Mouse (Mus musculus) neural tube, embryonic 13.5 days (tissue): ENCODE measurements at regions not wholly inside any gene's neighbourhood (a gene's known extent, or its start where the extent isn't known, plus 50 kb on each side); places are given as distances from the start of the nearest gene placed in this dataset.

Experiments
- ATAC-seq: fragments of 200-750 bp; cut with Nextera tagmentation; 2 replicates; pipeline ENCODE4 v1.8.0; 2017; ENCODE audit warnings: low read depth, mild to moderate bottlenecking, moderate TSS enrichment, moderate library complexity
- H3K27ac ChIP-seq: fragments of 300-500 bp; sonication (generic); replicated peaks from 2 replicates; pipeline ENCODE4 v1.5.1; 2015; ENCODE audit warnings: moderate library complexity, mild to moderate bottlenecking, inconsistent platforms
- H3K27me3 ChIP-seq: fragments of 300-500 bp; sonication (generic); 2 replicates; pipeline ENCODE4 v1.6.1; 2015; ENCODE audit warnings: mild to moderate bottlenecking, inconsistent platforms
- H3K36me3 ChIP-seq: fragments of 300-500 bp; sonication (generic); 2 replicates; pipeline ENCODE4 v1.6.1; 2015; ENCODE audit warnings: mild to moderate bottlenecking, inconsistent platforms
- H3K4me1 ChIP-seq: fragments of 300-500 bp; sonication (generic); replicated peaks from 2 replicates; pipeline ENCODE4 v1.6.1; 2015; ENCODE audit warnings: inconsistent platforms
- H3K4me2 ChIP-seq: fragments of 300-500 bp; sonication (generic); 2 replicates; pipeline ENCODE4 v1.6.1; 2015; ENCODE audit warnings: inconsistent platforms, mild to moderate bottlenecking, moderate library complexity
- H3K4me3 ChIP-seq: fragments of 300-500 bp; sonication (generic); 2 replicates; pipeline ENCODE4 v1.5.1; 2015; ENCODE audit warnings: mild to moderate bottlenecking, inconsistent platforms
- H3K9ac ChIP-seq: fragments of 300-500 bp; sonication (generic); 2 replicates; pipeline ENCODE4 v1.6.1; 2015; ENCODE audit warnings: moderate library complexity, mild to moderate bottlenecking, inconsistent platforms
- H3K9me3 ChIP-seq: fragments of 300-500 bp; sonication (generic); 2 replicates; pipeline ENCODE4 v1.6.1; 2016; ENCODE audit warnings: inconsistent platforms
- WGBS: fragments of 180-500 bp; shearing (Covaris S2); methylation state at CpG from one replicate; pipeline ENCODE4 v1.1.7; 2015; 5-methylcytosine and 5-hydroxymethylcytosine counted together

GRCm38 (mm10) chr13:101407633-101408032 lies 360.4 kb downstream of the Pik3r1 start:
- H3K4me1 ChIP-seq: no peaks in the 10 kb centered on the region
- H3K36me3 ChIP-seq: no peaks in the 10 kb centered on the region
- H3K27me3 ChIP-seq: no peaks in the 10 kb centered on the region
- H3K27ac ChIP-seq: no peak overlapping the region
- H3K9ac ChIP-seq: no peak overlapping the region
- 93% methylated on average over 1 of the region's 1 CpGs for WGBS
- no peak overlapping the region for H3K4me3 ChIP-seq
- no peak for ATAC-seq
- no peaks in the 10 kb centered on the region for H3K9me3 ChIP-seq
- H3K4me2 ChIP-seq: no peak overlapping the region

- Histone ChIP-seq H3K4me1 (no peaks in the 10 kb centered on the region), H3K36me3 (no peaks in the 10 kb centered on the region), H3K9me3 (no peaks in the 10 kb centered on the region), H3K27ac (no peak overlapping the region), H3K4me2 (no peak overlapping the region), H3K9ac (no peak overlapping the region), H3K27me3 (no peaks in the 10 kb centered on the region), H3K4me3 (no peak overlapping the region)
- 94% methylated on average over 5 of the region's 5 CpGs for WGBS
- no peak for ATAC-seq
Measured at GRCm38 (mm10) chr13:101373581-101374189, 394.3 kb downstream of the Pik3r1 start.

GRCm38 (mm10) chr13:101371906-101372305 lies 396.1 kb downstream of the Pik3r1 start:
- H3K4me2 ChIP-seq: no peak overlapping the region
- 90% methylated on average over 1 of the region's 1 CpGs for WGBS
- H3K27ac ChIP-seq: no peak overlapping the region
- no peaks in the 10 kb centered on the region for H3K4me1 ChIP-seq
- H3K36me3 ChIP-seq: no peaks in the 10 kb centered on the region
- no peak overlapping the region for H3K4me3 ChIP-seq
- H3K27me3 ChIP-seq: no peaks in the 10 kb centered on the region
- H3K9me3 ChIP-seq: no peaks in the 10 kb centered on the region
- no peak overlapping the region for H3K9ac ChIP-seq
- no peak for ATAC-seq

GRCm38 (mm10) chr13:101368170-101368569 lies 399.8 kb downstream of the Pik3r1 start:
- 76% methylated on average over 5 of the region's 5 CpGs for WGBS
- H3K27ac ChIP-seq: no peak overlapping the region

GRCm38 (mm10) chr13:101355363-101355762 lies 412.7 kb downstream of the Pik3r1 start:
- 89% methylated on average over 3 of the region's 3 CpGs for WGBS
- no peak overlapping the region for H3K4me3 ChIP-seq
- H3K4me1 ChIP-seq: 0 out of 2 replicates have a peak, but pooled peaks cover 2% of the 10 kb centered on the region
- H3K4me2 ChIP-seq: no peak overlapping the region
- no peaks in the 10 kb centered on the region for H3K36me3 ChIP-seq
- no peaks in the 10 kb centered on the region for H3K27me3 ChIP-seq
- H3K9me3 ChIP-seq: no peaks in the 10 kb centered on the region
- H3K9ac ChIP-seq: no peak overlapping the region
- H3K27ac ChIP-seq: no peak overlapping the region
- no peak for ATAC-seq

More at GRCm38 (mm10) chr13:101368170-101368569, 399.8 kb downstream of the Pik3r1 start:
- Histone ChIP-seq H3K9me3 (no peaks in the 10 kb centered on the region), H3K4me1 (no peaks in the 10 kb centered on the region), H3K4me3 (no peak overlapping the region), H3K27me3 (no peaks in the 10 kb centered on the region), H3K4me2 (no peak overlapping the region), H3K36me3 (no peaks in the 10 kb centered on the region), H3K9ac (no peak overlapping the region)
- no peak for ATAC-seq

- H3K9ac ChIP-seq: no peak overlapping the region
- H3K4me2 ChIP-seq: no peak overlapping the region
- no peaks in the 10 kb centered on the region for H3K4me1 ChIP-seq
- no peaks in the 10 kb centered on the region for H3K27me3 ChIP-seq
- no peak overlapping the region for H3K4me3 ChIP-seq
- 83% methylated on average over 4 of the region's 4 CpGs for WGBS
- ATAC-seq: no peak
- H3K9me3 ChIP-seq: no peaks in the 10 kb centered on the region
- H3K27ac ChIP-seq: no peak overlapping the region
- H3K36me3 ChIP-seq: no peaks in the 10 kb centered on the region
Measured at GRCm38 (mm10) chr13:101351123-101351522, 416.9 kb downstream of the Pik3r1 start.

GRCm38 (mm10) chr13:101349354-101349753 lies 418.7 kb downstream of the Pik3r1 start:
- H3K9ac ChIP-seq: no peak overlapping the region
- H3K27me3 ChIP-seq: no peaks in the 10 kb centered on the region
- H3K4me3 ChIP-seq: no peak overlapping the region
- no peak for ATAC-seq
- H3K4me1 ChIP-seq: no peaks in the 10 kb centered on the region
- H3K4me2 ChIP-seq: no peak overlapping the region
- 90% methylated on average over 2 of the region's 2 CpGs for WGBS
- no peaks in the 10 kb centered on the region for H3K9me3 ChIP-seq
- H3K36me3 ChIP-seq: no peaks in the 10 kb centered on the region
- no peak overlapping the region for H3K27ac ChIP-seq

- H3K9me3 ChIP-seq: no peaks in the 10 kb centered on the region
Measured at GRCm38 (mm10) chr13:101338280-101338872, 429.6 kb downstream of the Pik3r1 start.

GRCm38 (mm10) chr13:101318621-101319020 lies 449.4 kb downstream of the Pik3r1 start:
- 40% methylated on average over 4 of the region's 4 CpGs for WGBS
- no peak for ATAC-seq
- Histone ChIP-seq H3K9ac (no peak overlapping the region), H3K9me3 (no peaks in the 10 kb centered on the region), H3K27me3 (no peaks in the 10 kb centered on the region), H3K4me2 (no peak overlapping the region), H3K36me3 (no peaks in the 10 kb centered on the region), H3K4me1 (no peaks in the 10 kb centered on the region), H3K4me3 (no peak overlapping the region), H3K27ac (no peak overlapping the region)

More at GRCm38 (mm10) chr13:101338280-101338872, 429.6 kb downstream of the Pik3r1 start:
- no peaks in the 10 kb centered on the region for H3K27me3 ChIP-seq
- H3K27ac ChIP-seq: no peak overlapping the region
- no peak overlapping the region for H3K4me3 ChIP-seq
- H3K4me1 ChIP-seq: no peaks in the 10 kb centered on the region
- 84% methylated on average over 3 of the region's 3 CpGs for WGBS
- H3K4me2 ChIP-seq: no peak overlapping the region
- no peak for ATAC-seq
- no peaks in the 10 kb centered on the region for H3K36me3 ChIP-seq
- no peak overlapping the region for H3K9ac ChIP-seq

GRCm38 (mm10) chr13:101316336-101316735 lies 451.7 kb downstream of the Pik3r1 start:
- Histone ChIP-seq H3K9me3 (no peaks in the 10 kb centered on the region), H3K36me3 (no peaks in the 10 kb centered on the region), H3K9ac (no peak overlapping the region), H3K27ac (no peak overlapping the region), H3K4me2 (no peak overlapping the region), H3K4me1 (no peaks in the 10 kb centered on the region), H3K27me3 (no peaks in the 10 kb centered on the region), H3K4me3 (no peak overlapping the region)
- no peak for ATAC-seq
- 79% methylated on average over 4 of the region's 4 CpGs for WGBS

- Histone ChIP-seq H3K4me3 (no peak overlapping the region), H3K36me3 (no peaks in the 10 kb centered on the region), H3K27ac (no peak overlapping the region), H3K4me1 (no peaks in the 10 kb centered on the region), H3K9me3 (no peaks in the 10 kb centered on the region), H3K27me3 (no peaks in the 10 kb centered on the region), H3K9ac (no peak overlapping the region), H3K4me2 (no peak overlapping the region)
- ATAC-seq: no peak
Measured at GRCm38 (mm10) chr13:101314040-101314439, 454.0 kb downstream of the Pik3r1 start.

- no peak overlapping the region for H3K4me2 ChIP-seq
- ATAC-seq: no peak
- H3K4me1 ChIP-seq: no peaks in the 10 kb centered on the region
- WGBS: 73% methylated on average over 3 of the region's 3 CpGs
- H3K9me3 ChIP-seq: no peaks in the 10 kb centered on the region
- no peak overlapping the region for H3K9ac ChIP-seq
- no peak overlapping the region for H3K4me3 ChIP-seq
- H3K27me3 ChIP-seq: no peaks in the 10 kb centered on the region
- no peaks in the 10 kb centered on the region for H3K36me3 ChIP-seq
- H3K27ac ChIP-seq: no peak overlapping the region
Measured at GRCm38 (mm10) chr13:101311634-101312314, 456.2 kb downstream of the Pik3r1 start.
